Mouse (Mus musculus): Measurements from ENCODE around the gene Rarres2. TPM values are rescaled to one million over a fixed set of nuclear protein-coding genes. Genes with fewer than 3 reads are reported as not detected.

The Rarres2 gene
- polyA plus RNA-seq, 1 experiment from 2014 or later: 57.0 TPM

GRCm38 (mm10) chr6:48553819-48554218 is 18.8 kb downstream of the Rarres2 start:
- ATAC-seq (ENCODE audit: low read depth): no peak
- H3K9me3 ChIP-seq (replicated peaks; ENCODE audit: control insufficient read depth, low read length): no peaks in the 10 kb centered on the region
- H3K36me3 ChIP-seq (ENCODE audit: control insufficient read depth, insufficient read depth): no peaks in the 10 kb centered on the region
- no peaks in the 10 kb centered on the region for H3K27me3 ChIP-seq (ENCODE audit: control insufficient read depth, insufficient read depth, low read depth, low read length)
- WGBS (ENCODE audit: insufficient replicate concordance): 63% methylated on average over 4 of the region's 4 CpGs
- H3K4me1 ChIP-seq (ENCODE audit: control insufficient read depth, low read depth, low read length): no peaks in the 10 kb centered on the region
- H3K4me2 ChIP-seq (ENCODE audit: low read depth, low read length): peak overlapping the region; percentile 51; the same call in 1 of the 2 replicates
- H3K27ac ChIP-seq (ENCODE audit: low read length): peak overlapping the region; percentile 89; the same call in 1 of the 2 replicates
- no peak overlapping the region for H3K4me3 ChIP-seq (ENCODE audit: low read depth, low read length)
- H3K9ac ChIP-seq (ENCODE audit: low read depth, low read length): no peak overlapping the region

- no peak for ATAC-seq (ENCODE audit: low read depth)
These were observed 19.7 kb downstream of the Rarres2 start for GRCm38 (mm10) chr6:48552918-48553317.

GRCm38 (mm10) chr6:48548314-48548713 is 24.3 kb downstream of the Rarres2 start:
- H3K9ac ChIP-seq (ENCODE audit: low read depth, low read length): no peak overlapping the region
- H3K4me3 ChIP-seq (ENCODE audit: low read depth, low read length): no peak overlapping the region
- H3K27me3 ChIP-seq (ENCODE audit: control insufficient read depth, insufficient read depth, low read depth, low read length): no peaks in the 10 kb centered on the region
- H3K4me2 ChIP-seq (ENCODE audit: low read depth, low read length): no peak overlapping the region
- WGBS (ENCODE audit: insufficient replicate concordance): 59% methylated on average over 6 of the region's 6 CpGs
- no peaks in the 10 kb centered on the region for H3K36me3 ChIP-seq (ENCODE audit: control insufficient read depth, insufficient read depth)
- no peaks in the 10 kb centered on the region for H3K4me1 ChIP-seq (ENCODE audit: control insufficient read depth, low read depth, low read length)
- no peaks in the 10 kb centered on the region for H3K9me3 ChIP-seq (replicated peaks; ENCODE audit: control insufficient read depth, low read length)
- no peak overlapping the region for H3K27ac ChIP-seq (ENCODE audit: low read length)
- no peak for ATAC-seq (ENCODE audit: low read depth)

More at GRCm38 (mm10) chr6:48552918-48553317, 19.7 kb downstream of the Rarres2 start:
- Histone ChIP-seq H3K4me1 (ENCODE audit: control insufficient read depth, low read depth, low read length) (no peaks in the 10 kb centered on the region), H3K27ac (ENCODE audit: low read length) (no peak overlapping the region), H3K27me3 (ENCODE audit: control insufficient read depth, insufficient read depth, low read depth, low read length) (no peaks in the 10 kb centered on the region), H3K9ac (ENCODE audit: low read depth, low read length) (no peak overlapping the region), H3K36me3 (ENCODE audit: control insufficient read depth, insufficient read depth) (no peaks in the 10 kb centered on the region), H3K4me3 (ENCODE audit: low read depth, low read length) (no peak overlapping the region), H3K4me2 (ENCODE audit: low read depth, low read length) (no peak overlapping the region), H3K9me3 (replicated peaks; ENCODE audit: control insufficient read depth, low read length) (no peaks in the 10 kb centered on the region)
- WGBS (ENCODE audit: insufficient replicate concordance): 43% methylated on average over 4 of the region's 4 CpGs

DNA sequence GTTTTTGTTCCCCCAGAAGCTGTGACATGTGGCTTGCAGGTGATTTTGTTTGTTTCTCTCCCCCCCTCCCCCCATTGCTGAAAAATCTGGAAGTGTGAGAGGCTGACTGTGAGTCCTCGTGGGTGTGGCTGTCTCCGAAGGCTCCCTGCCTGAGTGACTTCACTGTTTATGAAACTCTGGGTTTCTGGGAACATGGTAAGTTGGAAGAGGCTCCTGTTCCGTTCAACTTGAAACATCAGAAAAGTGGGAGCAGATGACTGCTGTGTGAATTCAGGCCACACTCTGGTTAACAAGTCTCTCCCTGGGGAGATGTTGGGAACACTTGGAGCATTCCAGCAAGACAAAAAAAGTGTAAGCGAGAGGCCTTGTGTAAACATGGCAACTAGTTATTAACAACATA is 25.7 kb downstream of the Rarres2 start:
- Histone ChIP-seq H3K36me3 (ENCODE audit: control insufficient read depth, insufficient read depth) (no peaks in the 10 kb centered on the region), H3K9me3 (replicated peaks; ENCODE audit: control insufficient read depth, low read length) (no peaks in the 10 kb centered on the region), H3K4me2 (ENCODE audit: low read depth, low read length) (no peak overlapping the region), H3K27me3 (ENCODE audit: control insufficient read depth, insufficient read depth, low read depth, low read length) (no peaks in the 10 kb centered on the region), H3K4me3 (ENCODE audit: low read depth, low read length) (no peak overlapping the region), H3K4me1 (ENCODE audit: control insufficient read depth, low read depth, low read length) (no peaks in the 10 kb centered on the region), H3K27ac (ENCODE audit: low read length) (no peak overlapping the region), H3K9ac (ENCODE audit: low read depth, low read length) (no peak overlapping the region)
- 55% methylated on average over 4 of the region's 4 CpGs for WGBS (ENCODE audit: insufficient replicate concordance)
- ATAC-seq (ENCODE audit: low read depth): no peak

- Histone ChIP-seq H3K27me3 (ENCODE audit: control insufficient read depth, insufficient read depth, low read depth, low read length) (no peaks in the 10 kb centered on the region), H3K27ac (ENCODE audit: low read length) (no peak overlapping the region), H3K4me3 (ENCODE audit: low read depth, low read length) (no peak overlapping the region), H3K4me2 (ENCODE audit: low read depth, low read length) (no peak overlapping the region), H3K9ac (ENCODE audit: low read depth, low read length) (no peak overlapping the region), H3K4me1 (ENCODE audit: control insufficient read depth, low read depth, low read length) (no peaks in the 10 kb centered on the region), H3K9me3 (replicated peaks; ENCODE audit: control insufficient read depth, low read length) (no peaks in the 10 kb centered on the region), H3K36me3 (ENCODE audit: control insufficient read depth, insufficient read depth) (no peaks in the 10 kb centered on the region)
- 11% methylated on average over 1 of the region's 1 CpGs for WGBS (ENCODE audit: insufficient replicate concordance)
- ATAC-seq (ENCODE audit: low read depth): no peak
These were observed 26.3 kb downstream of the Rarres2 start for GRCm38 (mm10) chr6:48546271-48546670.

- Histone ChIP-seq H3K27me3 (ENCODE audit: control insufficient read depth, insufficient read depth, low read depth, low read length) (no peaks in the 10 kb centered on the region), H3K4me2 (ENCODE audit: low read depth, low read length) (no peak overlapping the region), H3K4me1 (ENCODE audit: control insufficient read depth, low read depth, low read length) (no peaks in the 10 kb centered on the region), H3K36me3 (ENCODE audit: control insufficient read depth, insufficient read depth) (no peaks in the 10 kb centered on the region), H3K4me3 (ENCODE audit: low read depth, low read length) (no peak overlapping the region), H3K9me3 (replicated peaks; ENCODE audit: control insufficient read depth, low read length) (no peaks in the 10 kb centered on the region), H3K27ac (ENCODE audit: low read length) (no peak overlapping the region), H3K9ac (ENCODE audit: low read depth, low read length) (no peak overlapping the region)
- no peak for ATAC-seq (ENCODE audit: low read depth)
- WGBS (ENCODE audit: insufficient replicate concordance): 55% methylated on average over 5 of the region's 5 CpGs
These were observed 27.3 kb downstream of the Rarres2 start for GRCm38 (mm10) chr6:48545251-48545650.

DNA sequence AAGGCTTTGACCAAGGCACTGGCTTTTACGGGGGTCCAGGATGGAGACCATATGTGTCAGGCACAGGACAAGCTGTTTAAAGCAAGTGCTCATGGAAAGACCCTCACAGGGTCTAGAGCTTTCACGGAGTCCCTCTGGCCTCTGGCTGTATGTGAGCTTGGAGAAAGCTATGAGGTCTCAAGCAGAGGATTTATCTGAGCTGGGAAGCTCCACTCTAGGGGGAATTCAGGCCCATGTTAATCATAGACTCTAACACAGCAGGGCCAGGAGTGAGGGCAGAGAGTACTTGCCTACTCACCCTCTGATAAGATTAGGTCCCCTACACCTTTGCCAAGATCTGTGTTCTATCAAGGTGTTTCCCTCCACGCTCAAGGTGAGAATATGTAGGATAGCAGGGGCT is 30.0 kb downstream of the Rarres2 start:
- 64% methylated on average over 3 of the region's 3 CpGs for WGBS (ENCODE audit: insufficient replicate concordance)
- H3K36me3 ChIP-seq (ENCODE audit: control insufficient read depth, insufficient read depth): no peaks in the 10 kb centered on the region
- no peak for ATAC-seq (ENCODE audit: low read depth)

DNA sequence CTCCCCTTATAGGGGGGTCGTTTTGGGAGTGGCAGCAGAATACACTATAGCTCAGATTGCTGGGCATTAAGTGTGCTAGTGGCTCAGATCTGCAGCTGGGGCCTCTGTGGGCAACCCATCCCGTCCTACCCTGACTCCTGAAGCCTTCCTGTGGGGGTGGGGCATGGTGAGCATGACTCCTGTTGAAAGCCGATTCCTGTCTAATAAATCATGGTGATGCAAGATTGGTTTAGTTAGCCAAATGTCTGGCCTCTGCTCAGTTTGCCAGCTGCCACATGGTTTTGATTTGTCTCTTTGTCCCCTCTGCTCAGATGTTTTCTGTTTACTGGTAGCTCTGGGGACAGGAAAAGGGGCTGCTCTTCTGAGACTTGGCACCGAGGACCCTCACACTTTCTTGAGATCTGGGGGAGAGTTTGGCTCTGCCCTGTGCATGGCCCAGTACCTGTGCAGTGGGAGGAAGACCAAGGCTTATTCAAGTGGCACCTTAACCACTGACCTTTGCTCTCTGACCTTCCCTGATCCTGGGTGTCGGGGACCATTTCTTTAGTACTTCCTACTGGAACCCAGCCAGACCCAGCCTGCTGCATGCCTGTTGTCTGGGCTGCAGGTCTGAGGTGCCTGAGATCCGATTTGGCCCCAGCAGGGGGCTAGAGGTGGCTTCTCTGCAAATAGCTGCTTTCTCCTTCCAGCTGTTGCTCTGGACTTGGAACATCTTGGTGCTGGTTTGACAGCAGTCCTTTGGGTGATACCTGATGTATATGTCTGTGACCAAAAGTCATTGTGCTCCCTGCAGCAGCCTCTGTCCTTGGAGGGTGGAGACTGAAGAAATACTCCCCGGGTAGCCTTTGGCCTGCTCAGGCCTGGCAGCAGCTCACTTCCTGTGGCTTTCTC is 30.8 kb downstream of the Rarres2 start:
- H3K4me2 ChIP-seq (ENCODE audit: low read depth, low read length): no peak overlapping the region
- WGBS (ENCODE audit: insufficient replicate concordance): 18% methylated on average over 7 of the region's 7 CpGs
- H3K4me1 ChIP-seq (ENCODE audit: control insufficient read depth, low read depth, low read length): no peaks in the 10 kb centered on the region
- no peak for ATAC-seq (ENCODE audit: low read depth)
- no peaks in the 10 kb centered on the region for H3K36me3 ChIP-seq (ENCODE audit: control insufficient read depth, insufficient read depth)
- no peak overlapping the region for H3K27ac ChIP-seq (ENCODE audit: low read length)
- no peak overlapping the region for H3K4me3 ChIP-seq (ENCODE audit: low read depth, low read length)
- no peaks in the 10 kb centered on the region for H3K9me3 ChIP-seq (replicated peaks; ENCODE audit: control insufficient read depth, low read length)
- no peaks in the 10 kb centered on the region for H3K27me3 ChIP-seq (ENCODE audit: control insufficient read depth, insufficient read depth, low read depth, low read length)
- H3K9ac ChIP-seq (ENCODE audit: low read depth, low read length): no peak overlapping the region

More for the DNA sequence above, 30.0 kb downstream of the Rarres2 start:
- H3K9me3 ChIP-seq (replicated peaks; ENCODE audit: control insufficient read depth, low read length): no peaks in the 10 kb centered on the region
- no peak overlapping the region for H3K4me3 ChIP-seq (ENCODE audit: low read depth, low read length)
- H3K4me1 ChIP-seq (ENCODE audit: control insufficient read depth, low read depth, low read length): no peaks in the 10 kb centered on the region
- no peak overlapping the region for H3K9ac ChIP-seq (ENCODE audit: low read depth, low read length)
- no peak overlapping the region for H3K4me2 ChIP-seq (ENCODE audit: low read depth, low read length)
- no peaks in the 10 kb centered on the region for H3K27me3 ChIP-seq (ENCODE audit: control insufficient read depth, insufficient read depth, low read depth, low read length)
- H3K27ac ChIP-seq (ENCODE audit: low read length): no peak overlapping the region

- Histone ChIP-seq H3K4me1 (ENCODE audit: control insufficient read depth, low read depth, low read length) (no peaks in the 10 kb centered on the region), H3K4me2 (ENCODE audit: low read depth, low read length) (no peak overlapping the region), H3K27ac (ENCODE audit: low read length) (no peak overlapping the region), H3K9me3 (replicated peaks; ENCODE audit: control insufficient read depth, low read length) (no peaks in the 10 kb centered on the region), H3K9ac (ENCODE audit: low read depth, low read length) (no peak overlapping the region), H3K27me3 (ENCODE audit: control insufficient read depth, insufficient read depth, low read depth, low read length) (no peaks in the 10 kb centered on the region), H3K4me3 (ENCODE audit: low read depth, low read length) (no peak overlapping the region), H3K36me3 (ENCODE audit: control insufficient read depth, insufficient read depth) (no peaks in the 10 kb centered on the region)
- 54% methylated on average over 3 of the region's 3 CpGs for WGBS (ENCODE audit: insufficient replicate concordance)
- ATAC-seq (ENCODE audit: low read depth): no peak
These were observed 31.9 kb downstream of the Rarres2 start for GRCm38 (mm10) chr6:48540721-48541120.
